Mouse (Mus musculus): ENCODE results near the gene Gm17349. TPM values are rescaled to one million over a fixed set of nuclear protein-coding genes. Genes with fewer than 3 reads are reported as not detected.

The Gm17349 gene
- total and polyA plus RNA-seq, 2 experiments from 2014 or later: not detected

DNA sequence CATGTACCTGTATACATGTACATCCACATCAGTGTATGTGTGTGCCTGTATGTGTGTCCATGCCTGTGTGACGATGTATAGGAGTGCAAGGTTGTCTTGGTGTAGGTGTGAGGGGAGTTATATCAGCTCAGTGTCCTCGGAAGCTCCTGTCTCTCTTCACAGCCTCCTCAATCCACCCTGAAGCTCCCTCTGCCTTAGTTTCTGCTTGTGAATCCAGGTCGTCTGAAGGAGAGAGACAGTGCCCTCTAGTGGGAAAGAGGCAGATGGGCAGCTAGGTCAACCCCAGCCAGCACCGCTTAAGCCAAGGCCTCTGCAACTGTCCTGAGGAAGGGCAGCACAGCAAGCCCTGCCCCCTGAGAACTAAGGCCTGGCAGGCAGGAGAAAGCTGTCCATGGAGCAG lies 16.6 kb downstream of the Gm17349 start:
- H3K4me2 ChIP-seq (ENCODE audit: low read depth, low read length, poor library complexity, severe bottlenecking): no peak overlapping the region
- peak; percentile 83 for DNase-seq (ENCODE audit: low spot score)
- H3K9me3 ChIP-seq (ENCODE audit: low read length): no peaks in the 10 kb centered on the region
- H3K27me3 ChIP-seq (ENCODE audit: insufficient read depth, low read length): no peaks in the 10 kb centered on the region
- H3K4me3 ChIP-seq (ENCODE audit: low read depth, low read length): no peak overlapping the region
- no peak overlapping the region for H3K27ac ChIP-seq (ENCODE audit: low read depth, low read length)
- no peak overlapping the region for H3K9ac ChIP-seq (replicated peaks; ENCODE audit: low read length, poor library complexity, severe bottlenecking)
- no peaks in the 10 kb centered on the region for H3K4me1 ChIP-seq (ENCODE audit: insufficient read depth, low read length)
- WGBS: 7% methylated on average over 4 of the region's 4 CpGs
- peak; percentile 93 for TF ChIP-seq CTCF (IDR thresholded peaks at IDR 0.05)
- peaks cover 11% of the 10 kb centered on the region; the same call in 1 of the 2 replicates for H3K36me3 ChIP-seq (ENCODE audit: insufficient read depth, low read length)
- ATAC-seq (ENCODE audit: low FRiP score): no peak

DNA sequence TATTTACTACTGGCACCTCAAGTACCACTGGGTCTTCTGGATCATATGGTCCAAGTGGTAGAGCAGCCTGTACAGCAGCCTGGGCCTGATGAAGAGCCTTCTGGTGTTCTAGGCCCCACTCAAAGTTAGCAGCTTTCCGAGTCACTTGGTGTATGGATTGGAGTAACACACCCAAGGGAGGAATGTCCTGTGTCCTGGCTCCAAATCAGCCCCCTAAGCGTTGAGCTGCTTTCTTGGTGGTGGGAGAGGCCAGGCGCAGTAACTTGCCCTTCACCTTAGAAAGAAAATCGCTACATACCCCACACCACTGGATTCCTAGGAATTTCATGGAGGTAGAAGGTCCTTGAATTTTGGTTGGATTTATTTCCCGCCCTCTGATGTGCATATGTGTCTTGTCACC lies 21.1 kb downstream of the Gm17349 start:
- Histone ChIP-seq H3K36me3 (ENCODE audit: insufficient read depth, low read length) (no peaks in the 10 kb centered on the region), H3K27me3 (ENCODE audit: insufficient read depth, low read length) (no peaks in the 10 kb centered on the region), H3K4me1 (ENCODE audit: insufficient read depth, low read length) (no peaks in the 10 kb centered on the region), H3K4me2 (ENCODE audit: low read depth, low read length, poor library complexity, severe bottlenecking) (no peak overlapping the region), H3K4me3 (ENCODE audit: low read depth, low read length) (no peak overlapping the region), H3K9ac (replicated peaks; ENCODE audit: low read length, poor library complexity, severe bottlenecking) (no peak overlapping the region), H3K9me3 (ENCODE audit: low read length) (no peaks in the 10 kb centered on the region), H3K27ac (ENCODE audit: low read depth, low read length) (no peak overlapping the region)
- TF ChIP-seq CTCF (IDR thresholded peaks at IDR 0.05): no peak
- ATAC-seq (ENCODE audit: low FRiP score): no peak
- WGBS: 95% methylated on average over 5 of the region's 5 CpGs
- no peak for DNase-seq (ENCODE audit: low spot score)

DNA sequence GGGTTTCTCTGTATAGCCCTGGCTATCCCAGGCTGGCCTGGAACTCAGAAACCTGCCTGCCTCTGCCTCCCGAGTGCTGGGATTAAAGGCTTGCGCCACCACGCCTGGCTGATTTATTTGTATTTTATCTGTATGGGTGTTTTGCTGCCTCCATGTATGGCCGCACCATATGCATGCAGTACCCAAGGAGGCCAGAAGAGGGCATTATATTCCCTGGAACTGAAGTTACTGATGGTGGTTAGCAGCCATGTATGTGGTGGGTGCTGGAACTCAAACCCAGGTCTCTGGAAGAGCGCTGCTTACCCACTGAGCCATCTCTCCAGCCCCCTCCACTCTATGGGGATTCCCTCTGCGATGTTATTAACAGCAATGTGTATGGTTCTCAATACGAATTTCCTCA lies 22.4 kb downstream of the Gm17349 start:
- TF ChIP-seq CTCF (IDR thresholded peaks at IDR 0.05): peak; percentile 65
- 91% methylated on average over 7 of the region's 7 CpGs for WGBS

DNA sequence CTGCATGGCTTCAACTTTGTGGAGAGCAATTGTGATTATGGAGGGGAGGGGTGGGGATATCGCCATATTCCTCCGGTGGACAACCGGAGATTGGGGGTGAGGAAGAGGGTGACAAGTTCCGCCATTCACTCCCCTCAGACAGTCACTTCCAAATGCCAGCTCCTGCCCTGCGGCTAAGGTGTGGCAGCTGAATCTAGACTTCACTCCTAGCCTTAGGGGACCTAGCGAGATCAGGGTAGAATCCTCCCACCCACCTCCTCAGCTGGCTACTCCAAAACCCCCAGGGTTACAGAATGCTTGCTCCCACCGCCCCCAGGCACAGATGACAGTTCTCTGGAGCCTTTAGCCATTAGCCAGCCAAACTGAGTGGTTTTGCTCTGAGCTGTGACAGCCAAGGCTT lies 26.3 kb downstream of the Gm17349 start:
- TF ChIP-seq CTCF (IDR thresholded peaks at IDR 0.05): no peak
- Histone ChIP-seq H3K4me2 (ENCODE audit: low read depth, low read length, poor library complexity, severe bottlenecking) (no peak overlapping the region), H3K27ac (ENCODE audit: low read depth, low read length) (no peak overlapping the region), H3K36me3 (ENCODE audit: insufficient read depth, low read length) (peaks cover 1% of the 10 kb centered on the region; the same call in 1 of the 2 replicates), H3K4me3 (ENCODE audit: low read depth, low read length) (no peak overlapping the region), H3K4me1 (ENCODE audit: insufficient read depth, low read length) (peaks cover 18% of the 10 kb centered on the region), H3K9ac (replicated peaks; ENCODE audit: low read length, poor library complexity, severe bottlenecking) (no peak overlapping the region), H3K9me3 (ENCODE audit: low read length) (no peaks in the 10 kb centered on the region), H3K27me3 (ENCODE audit: insufficient read depth, low read length) (no peaks in the 10 kb centered on the region)
- no peak for DNase-seq (ENCODE audit: low spot score)
- 72% methylated on average over 7 of the region's 7 CpGs for WGBS
- no peak for ATAC-seq (ENCODE audit: low FRiP score)

More for the DNA sequence above, 22.4 kb downstream of the Gm17349 start:
- DNase-seq (ENCODE audit: low spot score): no peak
- no peak overlapping the region for H3K27ac ChIP-seq (ENCODE audit: low read depth, low read length)
- H3K4me2 ChIP-seq (ENCODE audit: low read depth, low read length, poor library complexity, severe bottlenecking): no peak overlapping the region
- ATAC-seq (ENCODE audit: low FRiP score): no peak
- no peaks in the 10 kb centered on the region for H3K4me1 ChIP-seq (ENCODE audit: insufficient read depth, low read length)
- no peak overlapping the region for H3K4me3 ChIP-seq (ENCODE audit: low read depth, low read length)
- H3K9ac ChIP-seq (replicated peaks; ENCODE audit: low read length, poor library complexity, severe bottlenecking): no peak overlapping the region
- H3K9me3 ChIP-seq (ENCODE audit: low read length): no peaks in the 10 kb centered on the region
- no peaks in the 10 kb centered on the region for H3K27me3 ChIP-seq (ENCODE audit: insufficient read depth, low read length)
- H3K36me3 ChIP-seq (ENCODE audit: insufficient read depth, low read length): no peaks in the 10 kb centered on the region

DNA sequence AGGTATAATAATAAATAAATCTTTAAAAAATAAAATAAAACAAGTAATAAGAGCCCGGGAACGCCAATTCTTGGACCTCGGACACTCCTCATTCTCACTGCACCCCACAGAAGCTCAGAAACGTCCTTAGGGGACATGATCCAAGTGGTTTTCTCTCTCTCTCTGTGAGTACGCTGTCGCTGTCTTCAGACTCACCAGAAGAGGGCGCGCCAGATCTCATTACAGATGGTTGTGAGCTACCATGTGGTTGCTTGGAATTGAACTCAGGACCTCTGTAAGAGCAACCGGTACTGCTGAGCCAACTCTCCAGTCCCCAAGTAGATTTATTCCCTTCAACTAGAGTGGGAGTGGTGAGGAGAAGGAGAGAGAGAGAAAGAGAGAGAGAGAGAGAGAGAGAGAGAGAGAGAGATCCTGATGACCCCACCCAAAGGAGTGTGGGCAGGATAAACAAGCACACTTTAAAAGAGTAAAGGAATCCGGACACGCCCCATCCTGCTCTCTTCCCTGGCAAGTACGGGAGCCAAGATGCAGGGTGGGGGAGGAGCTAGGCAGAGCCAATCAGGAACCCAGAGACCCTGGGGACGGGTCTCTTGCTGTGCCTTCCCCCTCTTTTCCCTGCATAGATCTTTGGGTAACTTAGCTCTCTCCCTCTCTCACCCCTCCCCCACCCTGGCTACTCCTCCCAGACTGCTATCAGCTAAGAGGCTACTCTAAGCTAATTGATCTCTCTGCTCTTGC lies 27.1 kb downstream of the Gm17349 start:
- H3K27me3 ChIP-seq (ENCODE audit: insufficient read depth, low read length): no peaks in the 10 kb centered on the region
- peaks cover 22% of the 10 kb centered on the region for H3K4me1 ChIP-seq (ENCODE audit: insufficient read depth, low read length)
- H3K9me3 ChIP-seq (ENCODE audit: low read length): no peaks in the 10 kb centered on the region
- ATAC-seq (ENCODE audit: low FRiP score) (no peak), DNase-seq (ENCODE audit: low spot score) (no peak)
- H3K4me3 ChIP-seq (ENCODE audit: low read depth, low read length): no peak overlapping the region
- peaks cover 9% of the 10 kb centered on the region; the same call in 1 of the 2 replicates for H3K36me3 ChIP-seq (ENCODE audit: insufficient read depth, low read length)
- H3K27ac ChIP-seq (ENCODE audit: low read depth, low read length): no peak overlapping the region
- peak; percentile 57 for TF ChIP-seq CTCF (IDR thresholded peaks at IDR 0.05)
- no peak overlapping the region for H3K4me2 ChIP-seq (ENCODE audit: low read depth, low read length, poor library complexity, severe bottlenecking)
- WGBS: 14% methylated on average over 13 of the region's 13 CpGs
- H3K9ac ChIP-seq (replicated peaks; ENCODE audit: low read length, poor library complexity, severe bottlenecking): no peak overlapping the region

DNA sequence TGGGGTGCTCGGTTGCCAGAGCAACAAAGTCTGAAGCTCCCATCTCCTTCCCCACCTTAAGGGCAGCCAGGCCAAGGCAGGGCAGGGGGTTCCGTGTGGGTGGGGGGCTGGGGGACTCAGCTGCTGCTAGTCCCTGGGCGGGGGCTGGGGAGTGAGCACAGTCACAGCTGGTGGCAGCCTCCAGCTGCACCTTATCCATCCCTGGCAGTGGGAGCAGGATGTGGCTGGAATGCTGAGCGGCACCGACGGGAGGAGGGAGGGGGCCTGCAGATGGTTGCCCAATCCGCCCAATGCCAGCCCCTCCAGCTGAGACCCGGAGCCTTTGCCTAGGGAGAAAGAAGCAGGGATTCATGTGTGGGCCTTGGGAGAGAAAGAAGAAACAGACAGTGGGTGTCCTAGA lies 28.2 kb downstream of the Gm17349 start:
- peaks cover 14% of the 10 kb centered on the region; the same call in 1 of the 2 replicates for H3K36me3 ChIP-seq (ENCODE audit: insufficient read depth, low read length)
- peak overlapping the region; percentile 44 for H3K4me2 ChIP-seq (ENCODE audit: low read depth, low read length, poor library complexity, severe bottlenecking)
- no peaks in the 10 kb centered on the region for H3K27me3 ChIP-seq (ENCODE audit: insufficient read depth, low read length)
- H3K4me3 ChIP-seq (ENCODE audit: low read depth, low read length): peak overlapping the region; percentile 2; the same call in 1 of the 2 replicates
- no peak for TF ChIP-seq CTCF (IDR thresholded peaks at IDR 0.05)
- 17% methylated on average over 8 of the region's 8 CpGs for WGBS
- ATAC-seq (ENCODE audit: low FRiP score): peak; percentile 25; the same call in 1 of the 2 replicates
- peak overlapping the region; percentile 42 for H3K9ac ChIP-seq (replicated peaks; ENCODE audit: low read length, poor library complexity, severe bottlenecking)
- peak overlapping the region; percentile 47 for H3K27ac ChIP-seq (ENCODE audit: low read depth, low read length)
- peaks cover 29% of the 10 kb centered on the region for H3K4me1 ChIP-seq (ENCODE audit: insufficient read depth, low read length)
- DNase-seq (ENCODE audit: low spot score): peak; percentile 72
- H3K9me3 ChIP-seq (ENCODE audit: low read length): no peaks in the 10 kb centered on the region

All from midbrain, postnatal 0 days (tissue).